Mouse (Mus musculus): Measurements from ENCODE around the gene Galnt6. TPM values are rescaled to one million over a fixed set of nuclear protein-coding genes. Genes with fewer than 3 reads are reported as not detected.
"Not testable (repeated sequence)": the region's sequence is repeated elsewhere in the genome, so short reads cannot be mapped to it uniquely, and the experiment has no call there.

Gene Galnt6
- polyA plus RNA-seq, 1 experiment from 2014 or later, result 1.3 TPM

GRCm38 (mm10) chr15:100772685-100773084 is 43.5 kb upstream of the Galnt6 start:
- DNase-seq (ENCODE audit: low spot score), result no peak
- Histone ChIP-seq H3K36me3 (ENCODE audit: insufficient read depth, low read length) (no peaks in the 10 kb centered on the region), H3K27ac (no peak overlapping the region), H3K4me2 (ENCODE audit: low read length) (no peak overlapping the region), H3K4me1 (replicated peaks; ENCODE audit: insufficient read depth, low read length) (no peaks in the 10 kb centered on the region), H3K9ac (ENCODE audit: low read depth, low read length) (no peak overlapping the region), H3K27me3 (ENCODE audit: insufficient read depth, low read length) (no peaks in the 10 kb centered on the region), H3K9me3 (replicated peaks; ENCODE audit: low read length) (no peaks in the 10 kb centered on the region), H3K4me3 (replicated peaks; ENCODE audit: low read depth, low read length) (no peak overlapping the region)
- peak; percentile 22; the same call in 1 of the 2 replicates for TF ChIP-seq CTCF (IDR thresholded peaks at IDR 0.05; ENCODE audit: low read depth)
- ATAC-seq (replicated peaks; ENCODE audit: low FRiP score, low read depth), result no peak
- whole genome bisulfite sequencing, result 94% methylated on average over 4 of the region's 4 CpGs

- Histone ChIP-seq H3K27ac (no peak overlapping the region), H3K4me1 (replicated peaks; ENCODE audit: insufficient read depth, low read length) (no peaks in the 10 kb centered on the region), H3K36me3 (ENCODE audit: insufficient read depth, low read length) (no peaks in the 10 kb centered on the region), H3K9me3 (replicated peaks; ENCODE audit: low read length) (no peaks in the 10 kb centered on the region), H3K9ac (ENCODE audit: low read depth, low read length) (no peak overlapping the region), H3K4me2 (ENCODE audit: low read length) (no peak overlapping the region), H3K4me3 (replicated peaks; ENCODE audit: low read depth, low read length) (no peak overlapping the region), H3K27me3 (ENCODE audit: insufficient read depth, low read length) (no peaks in the 10 kb centered on the region)
- DNase-seq (ENCODE audit: low spot score) (no peak), ATAC-seq (replicated peaks; ENCODE audit: low FRiP score, low read depth) (no peak)
- TF ChIP-seq CTCF (IDR thresholded peaks at IDR 0.05; ENCODE audit: low read depth), result no peak
- 96% methylated on average over 5 of the region's 5 CpGs for WGBS
Measured at GRCm38 (mm10) chr15:100770338-100770737, 41.2 kb upstream of the Galnt6 start.

GRCm38 (mm10) chr15:100769023-100769422 is 39.8 kb upstream of the Galnt6 start:
- DNase-seq (ENCODE audit: low spot score); ATAC-seq (replicated peaks; ENCODE audit: low FRiP score, low read depth); H3K4me1 ChIP-seq (replicated peaks; ENCODE audit: insufficient read depth, low read length); H3K36me3 ChIP-seq (ENCODE audit: insufficient read depth, low read length); H3K9ac ChIP-seq (ENCODE audit: low read depth, low read length); H3K4me3 ChIP-seq (replicated peaks; ENCODE audit: low read depth, low read length); H3K9me3 ChIP-seq (replicated peaks; ENCODE audit: low read length); H3K27ac ChIP-seq; H3K4me2 ChIP-seq (ENCODE audit: low read length); H3K27me3 ChIP-seq (ENCODE audit: insufficient read depth, low read length): not testable (repeated sequence)
- WGBS, result 92% methylated on average over 4 of the region's 4 CpGs

GRCm38 (mm10) chr15:100767851-100768250 is 38.7 kb upstream of the Galnt6 start:
- ATAC-seq (replicated peaks; ENCODE audit: low FRiP score, low read depth) (no peak), DNase-seq (ENCODE audit: low spot score) (no peak)
- H3K27ac ChIP-seq, result no peak overlapping the region
- no peak overlapping the region for H3K4me2 ChIP-seq (ENCODE audit: low read length)
- no peaks in the 10 kb centered on the region for H3K27me3 ChIP-seq (ENCODE audit: insufficient read depth, low read length)
- H3K4me1 ChIP-seq (replicated peaks; ENCODE audit: insufficient read depth, low read length), result no peaks in the 10 kb centered on the region
- no peaks in the 10 kb centered on the region for H3K9me3 ChIP-seq (replicated peaks; ENCODE audit: low read length)
- no peak overlapping the region for H3K4me3 ChIP-seq (replicated peaks; ENCODE audit: low read depth, low read length)
- no peaks in the 10 kb centered on the region for H3K36me3 ChIP-seq (ENCODE audit: insufficient read depth, low read length)
- H3K9ac ChIP-seq (ENCODE audit: low read depth, low read length), result no peak overlapping the region
- 90% methylated on average over 13 of the region's 13 CpGs for WGBS
- no peak for TF ChIP-seq CTCF (IDR thresholded peaks at IDR 0.05; ENCODE audit: low read depth)

GRCm38 (mm10) chr15:100766826-100767225 is 37.6 kb upstream of the Galnt6 start:
- H3K9me3 ChIP-seq (replicated peaks; ENCODE audit: low read length), result no peaks in the 10 kb centered on the region
- no peaks in the 10 kb centered on the region; the same call in 1 of the 2 replicates for H3K4me1 ChIP-seq (replicated peaks; ENCODE audit: insufficient read depth, low read length)
- DNase-seq (ENCODE audit: low spot score), result no peak
- no peak overlapping the region for H3K27ac ChIP-seq
- H3K36me3 ChIP-seq (ENCODE audit: insufficient read depth, low read length), result no peaks in the 10 kb centered on the region
- no peak overlapping the region for H3K9ac ChIP-seq (ENCODE audit: low read depth, low read length)
- no peak for TF ChIP-seq CTCF (IDR thresholded peaks at IDR 0.05; ENCODE audit: low read depth)
- no peak for ATAC-seq (replicated peaks; ENCODE audit: low FRiP score, low read depth)
- H3K4me3 ChIP-seq (replicated peaks; ENCODE audit: low read depth, low read length), result no peak overlapping the region
- no peak overlapping the region for H3K4me2 ChIP-seq (ENCODE audit: low read length)
- WGBS, result 56% methylated on average over 9 of the region's 9 CpGs
- no peaks in the 10 kb centered on the region for H3K27me3 ChIP-seq (ENCODE audit: insufficient read depth, low read length)

GRCm38 (mm10) chr15:100764163-100764951 is 35.2 kb upstream of the Galnt6 start:
- ATAC-seq (replicated peaks; ENCODE audit: low FRiP score, low read depth) (no peak), DNase-seq (ENCODE audit: low spot score) (no peak)
- H3K36me3 ChIP-seq (ENCODE audit: insufficient read depth, low read length), result no peaks in the 10 kb centered on the region
- TF ChIP-seq CTCF (IDR thresholded peaks at IDR 0.05; ENCODE audit: low read depth), result no peak
- H3K9me3 ChIP-seq (replicated peaks; ENCODE audit: low read length), result no peaks in the 10 kb centered on the region
- no peaks in the 10 kb centered on the region for H3K27me3 ChIP-seq (ENCODE audit: insufficient read depth, low read length)
- H3K9ac ChIP-seq (ENCODE audit: low read depth, low read length), result no peak overlapping the region
- no peak overlapping the region for H3K4me2 ChIP-seq (ENCODE audit: low read length)
- no peak overlapping the region for H3K4me3 ChIP-seq (replicated peaks; ENCODE audit: low read depth, low read length)
- H3K4me1 ChIP-seq (replicated peaks; ENCODE audit: insufficient read depth, low read length), result no peaks in the 10 kb centered on the region; the same call in 1 of the 2 replicates
- 81% methylated on average over 16 of the region's 16 CpGs for WGBS
- H3K27ac ChIP-seq, result no peak overlapping the region

Measured in kidney, postnatal 0 days (tissue).